Mouse (Mus musculus) frontal cortex, postnatal 36 days (tissue): ENCODE results near the gene Zfyve28.

Source experiments
- DNase-seq, 2 experiments: peaks; one replicate each; pipeline ENCODE4 v3.0.0; 2022; ENCODE audit warnings: low spot score in 2 of 2

The Zfyve28 gene

DNA sequence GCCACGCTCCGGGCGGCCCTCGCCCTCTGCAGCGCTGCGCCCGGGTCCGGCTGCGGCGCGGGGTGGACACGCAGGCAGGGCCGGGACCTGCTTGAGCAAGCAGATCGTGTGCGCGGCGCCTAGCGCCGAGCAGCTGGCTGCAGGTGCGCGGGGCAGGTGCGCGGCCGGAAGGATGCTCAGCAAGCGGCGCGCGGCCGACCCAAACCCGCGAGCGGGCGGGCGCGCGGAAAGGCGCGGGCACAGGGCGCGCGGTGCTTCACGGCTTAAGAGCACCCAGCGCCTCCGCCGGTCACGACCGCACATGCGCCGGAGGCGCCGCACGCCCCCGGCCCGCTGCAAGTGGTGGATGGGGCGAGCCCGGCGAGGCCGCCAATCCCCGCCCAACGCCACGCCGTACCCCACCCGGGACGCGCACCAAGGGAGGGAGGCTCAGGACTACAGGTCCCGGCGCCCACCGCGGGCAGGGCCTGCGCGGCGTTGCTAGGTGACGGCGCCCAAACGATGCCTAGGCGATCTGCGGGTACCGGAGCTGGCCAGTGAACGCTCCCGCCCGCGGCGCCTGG is at the start of gene Zfyve28, which contains the start of gene Cfap99:
Zfyve28 (minus strand) TSS at position 296 of the 563 bp plus-strand sequence.
Cfap99 (plus strand) TSS at position 447 of the 563 bp plus-strand sequence.
- peak; percentile 97 for DNase-seq

DNA sequence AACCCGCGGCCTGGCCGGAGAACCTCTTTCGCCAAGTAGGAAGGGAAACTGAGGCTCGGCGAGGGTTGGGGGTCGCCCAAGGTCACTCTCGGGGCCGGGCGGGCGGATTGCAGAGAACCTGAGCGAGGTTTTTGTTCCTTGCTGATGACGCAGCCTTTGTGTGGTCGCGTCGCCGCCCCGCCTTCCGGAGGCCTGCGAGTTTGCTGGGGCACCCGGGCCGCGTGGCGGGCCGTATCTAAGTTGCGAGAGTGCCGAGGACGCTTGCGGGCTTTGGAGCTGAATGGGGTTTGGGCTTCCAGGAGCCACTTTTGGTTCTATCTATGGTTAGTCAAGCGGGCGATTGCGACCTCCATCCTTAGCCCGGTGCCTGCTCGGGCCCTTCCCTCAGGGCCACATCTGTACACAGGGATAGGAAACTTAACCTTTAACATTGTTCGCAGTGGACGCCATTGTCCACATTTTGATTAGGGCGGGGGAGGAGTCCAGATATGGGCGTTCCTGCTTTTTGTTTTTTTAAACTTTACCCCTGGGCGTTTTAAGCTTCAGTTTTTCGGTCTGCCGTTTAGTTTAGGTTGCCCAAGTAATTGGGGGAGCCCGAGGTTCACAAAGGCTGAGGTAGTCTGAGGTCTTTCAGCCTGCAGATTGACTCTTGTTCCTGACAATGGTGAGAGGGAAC is 48.7 kb upstream of the Zfyve28 start:
- DNase-seq = peak; percentile 18 to 23

DNA sequence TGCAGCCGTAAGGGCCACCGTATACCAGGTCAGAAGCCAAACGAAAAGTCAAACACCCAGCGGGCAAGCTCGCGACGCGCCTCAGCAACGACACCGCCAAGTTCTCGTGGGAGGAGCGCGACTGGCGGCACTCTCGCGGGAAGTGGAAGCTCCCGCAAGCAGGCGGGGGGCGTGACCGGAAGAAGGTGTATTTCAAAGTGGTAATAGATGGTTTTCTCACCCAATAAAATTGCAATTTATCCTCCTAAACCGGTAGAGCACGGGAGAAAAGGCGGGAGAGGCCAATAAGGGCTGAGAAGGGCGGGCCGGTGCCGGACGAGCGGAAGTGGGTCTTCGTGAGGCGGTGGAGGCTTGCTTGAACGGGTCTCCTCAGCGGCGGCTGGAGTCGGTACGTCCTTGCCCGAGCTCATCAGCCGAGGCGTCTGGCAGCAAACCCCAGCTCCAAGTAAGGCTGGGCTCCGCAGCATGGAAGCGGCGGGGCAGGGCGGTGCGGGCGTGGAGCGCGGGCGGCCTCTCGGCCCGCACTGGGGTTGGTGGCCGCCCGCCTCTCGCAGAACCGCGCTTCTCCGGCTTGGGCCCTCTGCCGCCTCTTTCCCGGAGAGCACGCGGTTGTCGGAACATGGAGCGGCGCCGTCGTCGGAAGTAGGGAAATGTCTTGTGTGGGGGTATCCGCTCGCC is 48.0 kb upstream of the Zfyve28 start, which contains the start of gene Rnf4:
Rnf4 (plus strand) TSS at position 193 of the 678 bp plus-strand sequence.
- peak; percentile 96 to 98 for DNase-seq

DNA sequence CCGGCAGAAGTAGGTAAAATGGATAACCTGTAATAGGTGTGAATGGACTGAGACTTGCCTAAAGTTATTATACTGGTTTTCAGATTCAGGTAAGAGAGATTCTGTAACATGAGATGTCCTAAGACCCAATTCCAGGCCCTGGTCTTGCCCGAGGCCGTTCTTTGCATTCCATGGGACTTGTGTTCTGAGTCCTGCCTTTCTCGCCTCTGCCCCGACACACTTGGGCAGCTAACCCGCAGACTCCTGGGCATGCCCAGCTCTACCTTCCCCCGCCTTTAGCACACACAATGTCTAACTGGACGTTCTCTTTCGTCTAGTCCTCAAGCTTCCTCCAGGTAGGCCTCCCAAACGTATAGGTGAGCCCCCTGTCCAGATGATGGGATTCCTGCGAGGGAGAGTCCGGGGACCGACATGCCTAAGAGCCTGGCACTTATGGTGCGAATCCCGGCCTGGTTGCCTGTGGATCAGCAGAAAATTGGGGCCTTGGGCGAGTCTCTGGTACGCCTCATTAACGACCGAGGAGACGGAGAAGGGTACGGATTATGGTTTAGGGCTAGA is 47.4 kb upstream of the Zfyve28 start:
- DNase-seq = no peak

DNA sequence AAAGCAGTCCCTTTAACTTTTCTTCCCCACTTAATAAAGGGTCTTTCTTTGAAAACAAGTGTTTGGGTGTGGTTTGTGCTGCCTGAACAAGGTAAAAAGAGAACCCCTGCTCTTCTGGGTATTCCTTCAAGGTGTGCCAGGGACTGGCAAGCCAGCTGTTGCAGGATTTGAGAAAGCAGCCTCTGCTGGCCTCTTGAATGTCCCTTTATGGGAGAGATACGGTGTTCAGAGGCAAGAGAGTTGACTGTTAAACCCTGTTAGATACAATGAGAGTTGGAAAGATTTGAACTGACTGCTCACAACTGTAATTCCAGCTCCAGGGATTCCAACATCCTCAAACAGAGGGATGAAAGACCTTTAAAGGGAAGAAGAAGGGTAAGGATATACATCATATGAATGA is 45.8 kb upstream of the Zfyve28 start:
- DNase-seq = no peak

DNA sequence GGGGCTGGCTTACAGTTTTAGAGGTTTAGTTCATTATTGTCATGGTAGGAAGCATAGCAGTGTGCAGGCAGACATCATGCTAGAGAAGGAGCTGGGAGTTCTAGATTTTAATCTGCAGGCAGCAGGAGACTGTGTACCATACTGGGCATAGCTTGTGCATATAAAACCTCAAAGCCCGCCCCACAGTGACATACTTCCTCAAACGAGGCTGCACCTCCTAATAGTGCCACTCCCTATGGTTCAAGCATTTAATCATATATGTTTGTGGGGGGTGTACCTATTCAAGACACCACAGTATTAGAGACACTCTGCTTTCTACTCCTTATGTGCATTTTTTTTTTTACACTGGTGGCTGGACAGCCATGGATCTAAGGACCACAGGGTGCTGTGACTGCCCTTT is 41.9 kb upstream of the Zfyve28 start:
- DNase-seq = no peak

DNA sequence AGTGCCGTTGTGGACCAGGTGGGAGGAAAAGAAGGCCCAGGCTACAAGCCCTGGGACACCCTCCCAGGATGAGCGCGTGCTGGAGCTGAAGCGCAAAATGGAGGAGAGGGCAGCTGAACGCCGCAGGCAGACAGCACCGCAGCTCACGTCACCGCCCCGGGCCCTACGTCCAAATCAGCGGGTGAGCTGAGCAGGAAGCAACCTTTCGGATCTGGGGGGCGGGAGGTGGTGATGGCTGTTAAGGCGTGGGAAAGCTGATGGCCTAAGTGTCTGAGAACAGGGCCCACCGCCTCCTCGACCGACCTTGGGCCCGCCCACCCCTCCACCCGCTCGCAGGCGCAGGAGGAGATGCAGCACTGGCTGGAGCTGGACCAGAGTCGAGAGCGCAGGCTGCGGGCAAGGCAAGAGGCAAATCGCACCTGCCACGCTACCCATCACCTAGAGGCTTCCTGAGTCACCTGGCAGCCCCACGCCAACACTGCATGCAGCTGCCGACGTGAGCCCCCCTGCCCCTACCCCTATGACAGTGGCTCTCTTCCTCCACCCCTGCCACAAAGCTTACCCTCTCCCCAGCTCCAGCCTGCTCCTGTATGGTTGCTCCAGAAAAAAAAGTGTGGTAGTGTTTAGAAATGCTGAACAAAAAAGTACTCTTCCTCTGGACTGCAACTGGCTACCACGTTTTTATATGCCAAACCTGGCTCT is 38.8 kb upstream of the Zfyve28 start:
- DNase-seq = peak in 1 of 2 experiments; percentile 17

DNA sequence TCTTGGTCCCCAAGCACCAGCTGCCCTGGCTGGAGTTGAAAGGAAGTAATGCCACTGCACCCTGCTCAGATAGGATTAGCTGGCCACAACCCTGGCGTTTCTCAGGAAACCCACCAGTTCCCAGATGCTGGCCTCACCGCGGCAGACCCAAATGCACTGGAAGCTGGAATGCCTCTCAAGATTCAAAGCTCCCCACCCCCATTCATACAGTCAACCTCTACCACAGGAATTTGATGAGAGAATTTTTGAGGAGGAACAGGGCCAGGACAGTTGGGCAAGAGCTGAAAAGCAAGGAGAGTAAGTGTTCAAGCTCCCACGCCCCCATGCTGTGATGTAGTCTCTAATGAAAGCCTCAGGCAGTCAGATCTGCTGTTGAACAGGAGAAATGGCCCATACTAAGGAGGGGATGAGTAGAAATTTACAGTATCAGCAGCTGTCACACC is 38.0 kb upstream of the Zfyve28 start:
- no peak for DNase-seq

DNA sequence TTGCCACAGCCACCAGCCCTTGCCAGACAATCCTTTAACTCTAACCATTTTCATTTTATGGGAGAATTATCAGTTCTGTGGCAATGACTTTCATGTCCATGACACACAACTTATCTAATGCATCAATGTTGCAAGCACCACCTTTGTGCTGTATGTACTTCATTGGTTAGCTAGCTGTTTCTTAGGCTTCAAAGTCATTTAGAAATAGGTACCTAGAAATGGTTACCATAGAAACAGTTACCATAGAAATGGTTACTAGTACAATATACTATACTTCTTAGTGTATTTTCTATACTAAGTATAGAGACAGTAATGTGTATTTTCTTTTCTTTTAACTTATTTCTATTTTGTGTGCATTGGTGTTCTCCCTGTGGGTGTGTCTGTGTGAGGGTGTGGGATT is 37.0 kb upstream of the Zfyve28 start:
- no peak for DNase-seq

DNA sequence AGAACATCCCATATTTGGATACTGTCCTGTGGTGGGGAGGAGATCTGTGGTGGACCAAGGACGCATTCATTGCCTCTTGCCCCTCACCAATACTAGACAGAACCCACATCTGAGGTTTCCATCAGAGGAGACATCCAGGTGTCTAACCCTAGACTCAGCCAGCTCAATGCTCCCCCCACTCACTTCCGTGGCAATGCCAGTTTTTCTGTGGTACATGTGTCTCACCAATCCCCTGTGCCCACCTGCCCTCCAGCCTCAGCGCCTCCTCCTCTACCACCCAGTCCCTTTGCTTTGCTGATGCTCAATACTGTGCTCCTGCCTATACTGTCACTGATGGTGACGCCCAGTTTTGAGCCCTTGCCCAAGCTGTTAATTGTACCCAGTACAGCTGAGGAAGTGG is 33.0 kb upstream of the Zfyve28 start:
- no peak for DNase-seq

DNA sequence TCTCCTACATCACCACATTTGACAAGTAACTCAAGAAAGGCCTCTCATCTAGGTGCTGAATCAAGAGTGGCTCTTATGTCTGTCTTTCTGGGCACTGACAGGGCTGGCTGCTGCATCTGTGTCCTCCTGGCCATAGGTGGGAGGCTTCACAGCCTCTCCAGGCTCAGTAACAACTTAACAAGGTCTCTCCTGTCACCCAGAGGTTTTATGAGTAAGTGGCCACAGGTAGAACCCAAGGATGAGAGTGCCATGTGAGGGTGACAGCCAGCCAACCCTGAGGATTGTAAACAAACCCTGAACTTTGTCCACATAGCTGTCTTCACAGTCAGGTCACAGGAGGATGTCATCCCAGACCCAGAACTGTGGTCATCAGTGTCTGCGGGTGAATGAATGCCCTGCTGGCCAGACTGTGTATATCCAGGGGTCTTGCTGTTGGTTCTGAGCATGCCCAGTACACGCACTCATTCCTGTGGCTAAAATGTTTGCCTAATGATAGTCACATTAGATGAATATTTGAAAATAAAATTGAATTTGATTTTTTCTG is 31.3 kb upstream of the Zfyve28 start:
- DNase-seq = no peak

DNA sequence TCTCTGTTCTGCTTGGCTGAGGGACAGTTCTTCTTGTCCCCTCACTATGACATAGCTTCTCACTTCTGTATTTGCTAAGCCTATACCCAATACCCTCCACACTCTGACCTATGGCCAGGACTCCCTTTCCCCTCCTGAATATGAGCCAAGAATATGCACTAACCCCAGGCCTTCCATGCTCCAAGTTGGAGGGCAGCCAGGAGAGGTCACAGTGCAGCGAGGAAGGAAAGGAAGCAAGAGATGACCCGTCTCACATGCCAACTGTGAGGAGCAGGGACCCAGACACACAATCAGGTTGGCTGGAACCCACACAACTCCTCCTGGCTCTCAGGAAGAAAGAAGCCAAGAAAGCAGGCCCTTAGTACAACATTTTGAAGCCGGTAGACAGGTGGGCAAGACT is 20.8 kb upstream of the Zfyve28 start:
- no peak for DNase-seq

DNA sequence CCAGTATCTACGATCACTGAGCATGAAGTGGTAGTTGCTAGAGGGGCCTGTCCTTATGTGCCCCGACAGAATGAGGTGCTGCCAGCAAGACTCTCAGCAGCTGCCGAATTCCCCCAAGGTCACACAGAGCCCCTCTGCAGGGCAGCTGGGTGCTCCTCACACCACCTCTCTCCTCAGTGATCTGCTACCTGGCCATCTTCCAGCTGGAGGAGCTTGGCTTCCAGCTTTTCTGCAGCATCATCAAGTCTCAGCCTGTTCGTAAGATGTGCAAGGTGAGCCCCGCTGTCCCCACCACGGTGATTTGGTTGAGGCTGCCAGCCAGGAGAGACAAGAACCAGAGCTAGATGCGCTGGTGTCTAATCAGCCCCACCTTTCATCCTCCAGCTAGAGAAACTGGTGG is 14.1 kb upstream of the Zfyve28 start:
- no peak for DNase-seq

DNA sequence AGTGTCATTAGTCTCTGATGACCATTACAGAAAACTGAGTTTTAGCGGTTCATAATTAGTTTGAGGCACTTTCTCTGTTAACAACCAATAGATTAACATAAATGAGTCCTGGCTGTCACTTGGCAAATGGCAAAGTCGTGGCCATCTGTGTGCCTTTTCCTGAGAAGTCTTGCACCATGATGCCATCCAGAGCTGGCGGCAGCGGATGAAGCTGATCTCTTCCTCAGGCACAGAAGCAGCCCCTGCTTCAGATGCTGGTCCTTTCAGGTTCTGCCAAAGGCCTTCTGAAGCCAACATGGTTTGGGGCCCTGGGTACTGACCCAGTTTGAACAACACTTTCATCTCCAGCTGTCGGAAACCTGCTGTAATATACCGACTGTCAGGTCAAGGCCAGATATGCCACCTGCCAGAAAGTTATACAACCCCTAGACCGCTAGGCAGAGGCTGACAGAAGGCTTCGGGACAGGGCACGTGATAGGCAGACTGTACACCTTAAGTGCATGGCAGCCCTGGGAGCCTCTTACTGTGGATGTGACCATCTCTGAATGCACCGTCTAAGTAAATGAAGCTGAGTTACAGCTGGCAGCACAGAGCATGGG is 10.8 kb upstream of the Zfyve28 start:
- no peak for DNase-seq

DNA sequence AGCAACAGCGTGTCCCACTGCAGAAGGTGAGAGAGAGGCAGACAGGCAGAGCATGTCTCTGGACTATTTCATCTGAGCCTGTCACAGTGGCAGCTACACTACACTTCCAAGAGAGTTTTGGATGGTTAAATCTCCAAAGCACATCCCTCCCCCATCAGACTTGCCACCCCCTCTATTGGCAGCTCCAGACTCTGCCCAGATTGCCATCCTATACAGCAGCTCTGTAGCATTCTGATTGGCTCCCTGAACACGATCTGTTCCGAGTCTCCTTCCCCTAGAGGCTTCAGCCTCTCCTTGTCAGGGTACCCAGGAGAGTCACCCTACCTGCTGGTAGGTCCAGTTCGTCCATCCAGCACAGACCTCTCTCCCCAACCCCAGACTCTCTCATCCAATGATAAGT is 9.8 kb upstream of the Zfyve28 start:
- DNase-seq = peak in 1 of 2 experiments; percentile 46

DNA sequence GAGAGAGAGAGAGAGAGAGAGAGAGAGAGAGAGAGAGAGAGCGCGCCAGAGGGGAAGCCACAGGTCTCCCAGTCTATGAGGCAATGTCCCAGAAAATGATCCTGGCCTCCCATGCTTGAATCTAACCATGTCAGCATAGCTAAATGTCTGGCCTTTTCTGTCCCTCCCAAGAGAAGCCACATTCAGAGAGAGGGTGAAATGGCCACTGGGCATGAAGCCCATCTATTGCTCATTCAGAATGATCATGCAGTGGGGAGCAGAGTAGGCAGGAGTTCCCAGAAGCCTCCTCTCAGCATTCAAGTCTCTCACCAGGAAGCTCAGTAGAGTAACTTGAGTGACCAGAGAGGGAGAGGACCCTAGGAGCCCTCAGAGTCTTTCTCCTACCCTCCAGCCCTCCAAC is 6.9 kb upstream of the Zfyve28 start:
- no peak for DNase-seq

DNA sequence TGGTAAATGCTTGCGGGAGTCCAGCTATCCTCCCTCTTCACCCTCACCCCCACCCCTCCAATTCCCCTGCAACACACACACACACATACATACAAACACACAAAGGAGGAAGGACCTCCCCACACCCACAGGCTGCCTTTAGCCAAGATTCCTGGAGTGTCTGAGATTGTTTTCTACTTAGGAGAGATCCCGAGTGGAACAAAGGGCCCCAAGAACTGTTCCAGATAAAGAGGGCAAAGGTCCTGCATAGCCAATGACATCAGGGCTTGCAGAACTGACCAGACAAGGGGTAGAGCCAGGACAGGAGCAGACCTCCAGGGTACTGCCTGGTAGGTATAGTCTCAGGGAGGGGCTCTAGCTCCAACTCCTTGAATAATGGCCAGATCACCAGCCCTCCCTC is 6.4 kb upstream of the Zfyve28 start:
- no peak for DNase-seq

DNA sequence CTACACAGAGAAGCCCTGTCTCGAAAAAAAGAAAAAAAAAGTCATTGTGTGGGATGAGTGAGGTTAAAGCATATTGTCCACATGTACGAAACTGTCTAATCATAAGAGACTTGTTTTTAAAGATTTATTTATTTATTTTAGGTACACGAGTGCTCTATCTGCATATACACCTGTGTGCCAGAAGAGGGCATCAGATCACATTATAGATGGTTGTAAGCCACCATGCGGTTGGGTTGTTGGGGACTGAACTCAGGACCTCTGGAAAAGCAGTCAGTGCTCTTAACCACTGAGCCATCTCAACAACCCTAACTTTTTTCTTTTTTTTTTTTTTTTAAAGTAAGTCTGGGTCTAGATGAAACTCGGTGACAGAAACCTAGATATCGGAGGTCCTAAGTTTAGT is 5.1 kb upstream of the Zfyve28 start:
- no peak for DNase-seq

DNA sequence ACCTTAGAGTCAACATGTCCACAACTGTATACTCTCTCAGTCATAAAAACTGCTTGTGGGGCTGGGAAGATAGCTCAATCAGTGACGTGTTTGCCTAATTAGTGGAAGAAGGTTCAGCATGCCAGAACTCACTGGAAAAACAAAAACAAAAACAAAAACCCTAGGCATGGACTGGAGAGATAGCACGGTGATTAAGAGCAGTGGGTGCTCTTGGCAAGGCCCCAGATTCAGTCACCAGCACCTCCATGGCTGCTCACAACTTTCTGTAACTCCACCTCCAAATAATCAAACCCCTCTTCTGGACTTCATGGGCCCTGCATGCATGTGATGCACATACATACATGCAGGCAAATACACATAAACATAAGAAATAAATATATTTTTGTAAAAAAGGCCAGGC is 1.0 kb upstream of the Zfyve28 start:
- DNase-seq = no peak

DNA sequence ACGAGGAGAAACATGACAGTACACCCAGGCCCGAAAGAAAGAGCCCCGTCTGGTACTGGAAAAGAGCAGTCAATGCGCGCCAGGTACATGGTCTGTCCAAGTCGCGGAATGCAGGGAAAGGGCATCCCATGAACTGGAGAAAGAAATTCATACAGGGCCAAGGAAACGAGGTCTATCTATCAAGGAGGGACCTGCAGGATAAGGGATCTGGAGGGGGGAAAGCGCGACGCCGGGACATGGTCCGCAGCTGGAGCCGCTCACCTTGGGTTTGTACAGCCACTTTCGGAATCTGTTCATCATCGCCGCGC is 457 bp downstream of the Zfyve28 start:
- no peak for DNase-seq

DNA sequence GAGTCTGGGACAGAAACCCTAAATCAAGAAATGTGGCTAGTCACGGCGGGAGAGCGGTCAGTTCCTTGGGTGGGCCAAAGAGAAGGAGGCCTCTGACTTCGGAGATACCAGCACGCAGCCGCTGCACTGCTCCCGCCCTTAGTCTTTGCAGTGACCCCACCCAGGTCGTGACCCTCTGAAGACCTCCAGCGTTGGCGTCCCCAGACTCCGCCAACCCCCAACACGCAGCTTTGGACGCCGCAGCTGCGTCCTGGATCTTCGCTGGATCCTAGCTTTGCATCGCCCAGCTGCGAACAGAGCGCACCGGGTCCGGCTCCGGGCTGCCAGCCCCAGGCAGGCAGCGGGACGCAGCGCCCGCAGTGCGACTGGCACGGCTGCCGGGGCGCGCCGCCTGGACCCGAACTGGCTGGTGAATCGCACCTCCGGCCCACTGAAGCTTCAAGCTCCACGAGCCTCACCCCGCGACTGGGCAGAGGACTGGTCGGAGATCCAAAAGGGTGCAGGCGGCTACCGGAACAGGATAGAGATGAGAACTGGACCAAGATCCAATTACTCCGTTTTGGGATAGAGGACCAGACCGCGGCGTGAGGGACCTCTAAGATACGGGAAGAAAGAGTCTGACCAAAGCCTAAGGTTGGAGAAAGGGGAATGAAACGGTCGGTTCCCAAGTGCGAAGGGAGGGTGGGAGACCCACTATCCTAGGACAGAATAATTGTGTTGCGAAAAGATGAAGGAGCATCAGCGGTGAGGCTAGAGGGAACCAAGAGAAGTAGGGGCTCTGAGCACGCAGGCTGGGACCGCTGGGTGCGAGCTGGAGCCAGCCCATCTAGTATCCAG is 1.0 kb downstream of the Zfyve28 start:
- DNase-seq = peak in 1 of 2 experiments; percentile 26
